Mouse (Mus musculus): Measurements from ENCODE around the gene Lce1j. TPM values are rescaled to one million over a fixed set of nuclear protein-coding genes. Genes with fewer than 3 reads are reported as not detected.
"Not testable (repeated sequence)": the region's sequence is repeated elsewhere in the genome, so short reads cannot be mapped to it uniquely, and the experiment has no call there.

The Lce1j gene
- polyA plus RNA-seq (2012; ENCODE audit: insufficient read depth, insufficient read length, low replicate concordance, missing spikeins) = not detected in 2 replicates

- WGBS = 97% methylated on average over 1 of the region's 1 CpGs
- H3K27ac ChIP-seq (ENCODE audit: insufficient read depth, low read depth, low read length) = no peak within 1 kb of the TSS
- no peak within 1 kb of the TSS for H3K4me3 ChIP-seq (ENCODE audit: insufficient read depth, low read depth, low read length)
- H3K4me1 ChIP-seq (ENCODE audit: control insufficient read depth, insufficient read depth, low read length) = no peaks in the 10 kb centered on the region
- no peak for TF ChIP-seq POLR2A (IDR thresholded peaks at IDR 0.05; ENCODE audit: insufficient read depth, low read depth, low read length)
- no peak for TF ChIP-seq CTCF (IDR thresholded peaks at IDR 0.05; ENCODE audit: insufficient read depth, low read depth, low read length)
Observed at GRCm38 (mm10) chr3:92790414-92790813, at the start of gene Lce1j. Gene Lce1j (minus strand): TSS chr3:92790514.

- no peak within 1 kb of the TSS for H3K4me3 ChIP-seq (ENCODE audit: insufficient read depth, low read depth, low read length)
- no peak within 1 kb of the TSS for H3K27ac ChIP-seq (ENCODE audit: insufficient read depth, low read depth, low read length)
- TF ChIP-seq POLR2A (IDR thresholded peaks at IDR 0.05; ENCODE audit: insufficient read depth, low read depth, low read length) (no peak), CTCF (IDR thresholded peaks at IDR 0.05; ENCODE audit: insufficient read depth, low read depth, low read length) (no peak)
- WGBS = 39% methylated on average over 1 of the region's 1 CpGs
- no peaks in the 10 kb centered on the region for H3K4me1 ChIP-seq (ENCODE audit: control insufficient read depth, insufficient read depth, low read length)
Observed at GRCm38 (mm10) chr3:92827108-92827507, 36.8 kb upstream of the Lce1j start, which contains the start of gene Kprp. Gene Kprp (minus strand): TSS chr3:92827247.

- TF ChIP-seq POLR2A (IDR thresholded peaks at IDR 0.05; ENCODE audit: insufficient read depth, low read depth, low read length) (no peak), CTCF (IDR thresholded peaks at IDR 0.05; ENCODE audit: insufficient read depth, low read depth, low read length) (no peak)
- Histone ChIP-seq H3K4me1 (ENCODE audit: control insufficient read depth, insufficient read depth, low read length) (no peaks in the 10 kb centered on the region), H3K4me3 (ENCODE audit: insufficient read depth, low read depth, low read length) (no peak overlapping the region), H3K27ac (ENCODE audit: insufficient read depth, low read depth, low read length) (no peak overlapping the region)
- 16% methylated on average over 1 of the region's 1 CpGs for WGBS
Observed at GRCm38 (mm10) chr3:92825808-92826207, 35.5 kb upstream of the Lce1j start.

- not testable (repeated sequence) for H3K4me1 ChIP-seq (ENCODE audit: control insufficient read depth, insufficient read depth, low read length); H3K4me3 ChIP-seq (ENCODE audit: insufficient read depth, low read depth, low read length); H3K27ac ChIP-seq (ENCODE audit: insufficient read depth, low read depth, low read length)
- 87% methylated on average over 2 of the region's 2 CpGs for WGBS
Observed at GRCm38 (mm10) chr3:92816036-92816435, 25.7 kb upstream of the Lce1j start.

- no peak overlapping the region for H3K27ac ChIP-seq (ENCODE audit: insufficient read depth, low read depth, low read length)
- WGBS = 94% methylated on average over 3 of the region's 3 CpGs
- H3K4me1 ChIP-seq (ENCODE audit: control insufficient read depth, insufficient read depth, low read length) = no peaks in the 10 kb centered on the region
- no peak for TF ChIP-seq POLR2A (IDR thresholded peaks at IDR 0.05; ENCODE audit: insufficient read depth, low read depth, low read length)
- no peak for TF ChIP-seq CTCF (IDR thresholded peaks at IDR 0.05; ENCODE audit: insufficient read depth, low read depth, low read length)
- H3K4me3 ChIP-seq (ENCODE audit: insufficient read depth, low read depth, low read length) = no peak overlapping the region
Observed at GRCm38 (mm10) chr3:92815581-92815980, 25.3 kb upstream of the Lce1j start.

GRCm38 (mm10) chr3:92807791-92808190 is 17.5 kb upstream of the Lce1j start, which contains the start of gene Lce1k:
Gene Lce1k (minus strand): TSS chr3:92807891.
- H3K4me1 ChIP-seq (ENCODE audit: control insufficient read depth, insufficient read depth, low read length) = no peaks in the 10 kb centered on the region
- TF ChIP-seq CTCF (IDR thresholded peaks at IDR 0.05; ENCODE audit: insufficient read depth, low read depth, low read length) (no peak), POLR2A (IDR thresholded peaks at IDR 0.05; ENCODE audit: insufficient read depth, low read depth, low read length) (no peak)

GRCm38 (mm10) chr3:92778799-92779198 is 11.5 kb downstream of the Lce1j start, which contains the start of gene Lce1i:
Gene Lce1i (minus strand): TSS chr3:92778899.
- Histone ChIP-seq H3K27ac (ENCODE audit: insufficient read depth, low read depth, low read length) (no peak within 1 kb of the TSS), H3K4me1 (ENCODE audit: control insufficient read depth, insufficient read depth, low read length) (no peaks in the 10 kb centered on the region), H3K4me3 (ENCODE audit: insufficient read depth, low read depth, low read length) (no peak within 1 kb of the TSS)
- WGBS = 87% methylated on average over 1 of the region's 1 CpGs
- TF ChIP-seq CTCF (IDR thresholded peaks at IDR 0.05; ENCODE audit: insufficient read depth, low read depth, low read length) (no peak), POLR2A (IDR thresholded peaks at IDR 0.05; ENCODE audit: insufficient read depth, low read depth, low read length) (no peak)

More at GRCm38 (mm10) chr3:92807791-92808190, 17.5 kb upstream of the Lce1j start, which contains the start of gene Lce1k:
- no peak within 1 kb of the TSS for H3K4me3 ChIP-seq (ENCODE audit: insufficient read depth, low read depth, low read length)
- no peak within 1 kb of the TSS for H3K27ac ChIP-seq (ENCODE audit: insufficient read depth, low read depth, low read length)

- Histone ChIP-seq H3K4me1 (ENCODE audit: control insufficient read depth, insufficient read depth, low read length) (no peaks in the 10 kb centered on the region), H3K27ac (ENCODE audit: insufficient read depth, low read depth, low read length) (no peak overlapping the region), H3K4me3 (ENCODE audit: insufficient read depth, low read depth, low read length) (no peak overlapping the region)
- WGBS = 21% methylated on average over 3 of the region's 3 CpGs
- no peak for TF ChIP-seq POLR2A (IDR thresholded peaks at IDR 0.05; ENCODE audit: insufficient read depth, low read depth, low read length)
- TF ChIP-seq CTCF (IDR thresholded peaks at IDR 0.05; ENCODE audit: insufficient read depth, low read depth, low read length) = no peak
Observed at GRCm38 (mm10) chr3:92771573-92771972, 18.7 kb downstream of the Lce1j start.

GRCm38 (mm10) chr3:92764965-92765364 is 25.3 kb downstream of the Lce1j start, which contains the start of gene Lce1h:
Gene Lce1h (minus strand): TSS chr3:92765065.
- WGBS = 92% methylated on average over 1 of the region's 1 CpGs
- TF ChIP-seq POLR2A (IDR thresholded peaks at IDR 0.05; ENCODE audit: insufficient read depth, low read depth, low read length) (no peak), CTCF (IDR thresholded peaks at IDR 0.05; ENCODE audit: insufficient read depth, low read depth, low read length) (no peak)

GRCm38 (mm10) chr3:92753197-92753596 is 37.1 kb downstream of the Lce1j start:
- Histone ChIP-seq H3K4me1 (ENCODE audit: control insufficient read depth, insufficient read depth, low read length) (no peaks in the 10 kb centered on the region), H3K4me3 (ENCODE audit: insufficient read depth, low read depth, low read length) (no peak overlapping the region), H3K27ac (ENCODE audit: insufficient read depth, low read depth, low read length) (no peak overlapping the region)
- 51% methylated on average over 3 of the region's 3 CpGs for WGBS
- TF ChIP-seq CTCF (IDR thresholded peaks at IDR 0.05; ENCODE audit: insufficient read depth, low read depth, low read length) (no peak), POLR2A (IDR thresholded peaks at IDR 0.05; ENCODE audit: insufficient read depth, low read depth, low read length) (no peak)

More at GRCm38 (mm10) chr3:92764965-92765364, 25.3 kb downstream of the Lce1j start, which contains the start of gene Lce1h:
- Histone ChIP-seq H3K27ac (ENCODE audit: insufficient read depth, low read depth, low read length) (no peak within 1 kb of the TSS), H3K4me3 (ENCODE audit: insufficient read depth, low read depth, low read length) (no peak within 1 kb of the TSS), H3K4me1 (ENCODE audit: control insufficient read depth, insufficient read depth, low read length) (no peaks in the 10 kb centered on the region)

Data from olfactory bulb, adult 2 months (tissue).